Mouse (Mus musculus): Measurements from ENCODE around the gene Cchcr1. TPM values are rescaled to one million over a fixed set of nuclear protein-coding genes. Genes with fewer than 3 reads are reported as not detected.
A peak's percentile ranks its signal among the peaks of the same experiment; 100 is the strongest.
"Not testable (repeated sequence)": the region's sequence is repeated elsewhere in the genome, so short reads cannot be mapped to it uniquely, and the experiment has no call there.

Gene Cchcr1
- total RNA-seq, 2 experiments from 2014 or later, result 14.5 to 17.1 TPM

- intact Hi-C loops (cut with DNase I), result no loop called here
- TF ChIP-seq CTCF (IDR thresholded peaks at IDR 0.05), result no peak
- no peak overlapping the region for H3K27ac ChIP-seq
- no peak overlapping the region for H3K4me3 ChIP-seq
- no peak for DNase-seq (ENCODE audit: extremely low spot score in 1 of 2, low spot score in 2 of 2)
These were observed 13.1 kb upstream of the Cchcr1 start for GRCm38 (mm10) chr17:35503849-35504248.

- no peak for DNase-seq (ENCODE audit: extremely low spot score in 1 of 2, low spot score in 2 of 2)
- Histone ChIP-seq H3K27ac (no peak overlapping the region), H3K4me3 (no peak overlapping the region)
- TF ChIP-seq CTCF (IDR thresholded peaks at IDR 0.05), result no peak
- intact Hi-C loops (cut with DNase I), result no loop called here
These were observed 12.0 kb upstream of the Cchcr1 start for GRCm38 (mm10) chr17:35504628-35505481.

- DNase-seq (ENCODE audit: extremely low spot score in 1 of 2, low spot score in 2 of 2), result no peak
- intact Hi-C loops (cut with DNase I), result no loop called here
- H3K27ac ChIP-seq, result no peak within 1 kb of the TSS
- no peak within 1 kb of the TSS for H3K4me3 ChIP-seq
- no peak for TF ChIP-seq CTCF (IDR thresholded peaks at IDR 0.05)
These were observed 11.1 kb upstream of the Cchcr1 start, which contains the start of gene Pou5f1 for GRCm38 (mm10) chr17:35505776-35506175. Gene Pou5f1 (plus strand): TSS chr17:35506018.

- H3K27ac ChIP-seq, result no peak overlapping the region
- TF ChIP-seq CTCF (IDR thresholded peaks at IDR 0.05), result no peak
- intact Hi-C loops (cut with DNase I), result no loop called here
- DNase-seq (ENCODE audit: extremely low spot score in 1 of 2, low spot score in 2 of 2), result no peak
- H3K4me3 ChIP-seq, result no peak overlapping the region
These were observed 10.0 kb upstream of the Cchcr1 start for GRCm38 (mm10) chr17:35506881-35507280.

- no peak for TF ChIP-seq CTCF (IDR thresholded peaks at IDR 0.05)
- intact Hi-C loops (cut with DNase I), result no loop called here
- H3K27ac ChIP-seq, result no peak overlapping the region
- no peak overlapping the region for H3K4me3 ChIP-seq
- no peak for DNase-seq (ENCODE audit: extremely low spot score in 1 of 2, low spot score in 2 of 2)
These were observed 9.2 kb upstream of the Cchcr1 start for GRCm38 (mm10) chr17:35507556-35508260.

GRCm38 (mm10) chr17:35508279-35508678 lies 8.6 kb upstream of the Cchcr1 start:
- intact Hi-C loops (cut with DNase I); H3K4me3 ChIP-seq; DNase-seq (ENCODE audit: extremely low spot score in 1 of 2, low spot score in 2 of 2); H3K27ac ChIP-seq: not testable (repeated sequence)

GRCm38 (mm10) chr17:35509284-35509683 lies 7.6 kb upstream of the Cchcr1 start:
- intact Hi-C loops (cut with DNase I), result no loop called here
- DNase-seq (ENCODE audit: extremely low spot score in 1 of 2, low spot score in 2 of 2), result no peak
- Histone ChIP-seq H3K27ac (no peak overlapping the region), H3K4me3 (no peak overlapping the region)
- peak; percentile 22 for TF ChIP-seq CTCF (IDR thresholded peaks at IDR 0.05)

GRCm38 (mm10) chr17:35512916-35513626 lies 3.8 kb upstream of the Cchcr1 start:
- DNase-seq (ENCODE audit: extremely low spot score in 1 of 2, low spot score in 2 of 2), result no peak
- intact Hi-C loops (cut with DNase I), result no loop called here
- no peak overlapping the region for H3K27ac ChIP-seq
- peak; percentile 57 for TF ChIP-seq CTCF (IDR thresholded peaks at IDR 0.05)
- no peak overlapping the region for H3K4me3 ChIP-seq

- Histone ChIP-seq H3K4me3 (no peak overlapping the region), H3K27ac (no peak overlapping the region)
- peak; percentile 70 for TF ChIP-seq CTCF (IDR thresholded peaks at IDR 0.05)
- DNase-seq (ENCODE audit: extremely low spot score in 1 of 2, low spot score in 2 of 2), result peak; percentile 42 to 64
- intact Hi-C loops (cut with DNase I), result no loop called here
These were observed 3.0 kb upstream of the Cchcr1 start for GRCm38 (mm10) chr17:35513886-35514285.

- DNase-seq (ENCODE audit: extremely low spot score in 1 of 2, low spot score in 2 of 2), result no peak
- Histone ChIP-seq H3K4me3 (no peak overlapping the region), H3K27ac (no peak overlapping the region)
- no peak for TF ChIP-seq CTCF (IDR thresholded peaks at IDR 0.05)
- intact Hi-C loops (cut with DNase I), result no loop called here
These were observed 2.1 kb upstream of the Cchcr1 start for GRCm38 (mm10) chr17:35514756-35515155.

- Histone ChIP-seq H3K4me3 (peak overlapping the region; percentile 64), H3K27ac (no peak overlapping the region)
- no peak for TF ChIP-seq CTCF (IDR thresholded peaks at IDR 0.05)
- intact Hi-C loops (cut with DNase I), result loop anchor here (2.0 kb wide), 1 partner anchor 19 kb away; no protein-coding TSS in a partner anchor
- no peak for DNase-seq (ENCODE audit: extremely low spot score in 1 of 2, low spot score in 2 of 2)
These were observed 824 bp upstream of the Cchcr1 start for GRCm38 (mm10) chr17:35515911-35516640.

Measured in left cerebral cortex, adult 2 months (tissue).